Mouse (Mus musculus) C2C12 (cell line): ENCODE data around the gene Gpr143. TPM values are rescaled to one million over a fixed set of nuclear protein-coding genes. Genes with fewer than 3 reads are reported as not detected.
"Not testable (repeated sequence)": the region's sequence is repeated elsewhere in the genome, so short reads cannot be mapped to it uniquely, and the experiment has no call there.

Source experiments
- H3K27me3 ChIP-seq: one replicate; pipeline ENCODE4 v1.6.1; 2011; ENCODE audit not compliant: control insufficient read depth, insufficient read depth, insufficient read length
- H3K36me3 ChIP-seq: one replicate; pipeline ENCODE4 v1.6.1; 2011; ENCODE audit not compliant: control insufficient read depth, insufficient read depth
- H3K4me3 ChIP-seq: one replicate; pipeline ENCODE4 v1.5.1; 2011; ENCODE audit warnings: mild to moderate bottlenecking, control low read depth; ENCODE audit not compliant: poor library complexity, insufficient read depth, severe bottlenecking
- H3K79me2 ChIP-seq: one replicate; pipeline ENCODE4 v1.6.1; 2011; ENCODE audit not compliant: control insufficient read depth, insufficient read depth
- H3K79me3 ChIP-seq: one replicate; pipeline ENCODE4 v1.6.1; 2011; ENCODE audit warnings: low read depth, control low read depth
- H3ac ChIP-seq: one replicate; pipeline ENCODE3; 2011; ENCODE audit warnings: low read depth; ENCODE audit not compliant: control insufficient read depth, insufficient read length
- CEBPB ChIP-seq: IDR thresholded peaks from one replicate; pipeline ENCODE4 v1.6.1; 2011; ENCODE audit warnings: low read depth, mild to moderate bottlenecking, control low read depth, moderate library complexity
- CTCF ChIP-seq: IDR thresholded peaks from one replicate; pipeline ENCODE4 v1.5.1; 2011; ENCODE audit not compliant: control insufficient read depth, insufficient read depth, insufficient read length
- FOSL1 ChIP-seq: IDR thresholded peaks from one replicate; pipeline ENCODE4 v1.8.0; 2011; ENCODE audit warnings: mild to moderate bottlenecking, low read length; ENCODE audit not compliant: poor library complexity, insufficient read depth, severe bottlenecking
- MAX ChIP-seq: IDR thresholded peaks from one replicate; pipeline ENCODE4 v1.6.1; 2011; ENCODE audit warnings: mild to moderate bottlenecking, control low read depth
- MYOD1 ChIP-seq: IDR thresholded peaks from one replicate; pipeline ENCODE4 v1.6.1; 2011; ENCODE audit warnings: low read depth; ENCODE audit not compliant: control insufficient read depth, insufficient read length
- MYOG ChIP-seq: IDR thresholded peaks from one replicate; pipeline ENCODE4 v1.6.1; 2011; ENCODE audit not compliant: control insufficient read depth, insufficient read length; ENCODE audit errors: extremely low read depth
- USF1 ChIP-seq: IDR thresholded peaks from one replicate; pipeline ENCODE4 v1.6.1; 2011; ENCODE audit warnings: low read depth, mild to moderate bottlenecking, control low read depth, moderate library complexity
- polyA plus RNA-seq: library from polyadenylated mRNA; unstranded; fragments of >200 nt; fragmentation: generic; extraction: Trizol; gene quantifications from one replicate; pipeline ENCODE4 v1.2.1, GENCODE M21; 2012; ENCODE audit warnings: missing spikeins

The Gpr143 gene
- polyA plus RNA-seq, 1 experiment = not detected

- no peak overlapping the region for H3ac ChIP-seq
- no peaks in the 10 kb centered on the region for H3K27me3 ChIP-seq
- no peaks in the 10 kb centered on the region for H3K79me2 ChIP-seq
- no peaks in the 10 kb centered on the region for H3K79me3 ChIP-seq
- H3K4me3 ChIP-seq = no peak overlapping the region
- no peak for TF ChIP-seq CEBPB
- TF ChIP-seq MYOD1 = no peak
- no peak for TF ChIP-seq MYOG
- TF ChIP-seq FOSL1 = no peak
- no peak for TF ChIP-seq USF1
- no peak for TF ChIP-seq MAX
- no peak for TF ChIP-seq CTCF
- H3K36me3 ChIP-seq = no peaks in the 10 kb centered on the region
Measured at GRCm38 (mm10) chrX:152769600-152770157, 12.0 kb upstream of the Gpr143 start.

- H3K79me2 ChIP-seq = no peaks in the 10 kb centered on the region
- H3K27me3 ChIP-seq = no peaks in the 10 kb centered on the region
- no peak overlapping the region for H3ac ChIP-seq
- TF ChIP-seq USF1 (no peak), FOSL1 (no peak), MYOG (no peak), MYOD1 (no peak), CTCF (no peak), MAX (no peak), CEBPB (no peak)
- no peak overlapping the region for H3K4me3 ChIP-seq
- H3K79me3 ChIP-seq = no peaks in the 10 kb centered on the region
- no peaks in the 10 kb centered on the region for H3K36me3 ChIP-seq
Measured at GRCm38 (mm10) chrX:152788129-152788528, 6.4 kb downstream of the Gpr143 start.

GRCm38 (mm10) chrX:152788611-152789010 is 6.9 kb downstream of the Gpr143 start:
- TF ChIP-seq MYOG = no peak
- TF ChIP-seq FOSL1 = no peak
- no peak for TF ChIP-seq USF1
- TF ChIP-seq MYOD1 = no peak
- TF ChIP-seq MAX = no peak
- no peak for TF ChIP-seq CEBPB
- TF ChIP-seq CTCF = no peak
- Histone ChIP-seq H3K79me2 (no peaks in the 10 kb centered on the region), H3ac (no peak overlapping the region), H3K27me3 (no peaks in the 10 kb centered on the region), H3K79me3 (no peaks in the 10 kb centered on the region), H3K4me3 (no peak overlapping the region), H3K36me3 (no peaks in the 10 kb centered on the region)

GRCm38 (mm10) chrX:152805317-152805716 is 23.6 kb downstream of the Gpr143 start:
- no peak overlapping the region for H3ac ChIP-seq
- no peaks in the 10 kb centered on the region for H3K79me3 ChIP-seq
- no peaks in the 10 kb centered on the region for H3K27me3 ChIP-seq
- no peaks in the 10 kb centered on the region for H3K79me2 ChIP-seq
- H3K36me3 ChIP-seq = no peaks in the 10 kb centered on the region
- no peak for TF ChIP-seq USF1
- no peak for TF ChIP-seq FOSL1
- TF ChIP-seq MAX = no peak
- no peak for TF ChIP-seq CTCF
- TF ChIP-seq CEBPB = no peak
- no peak for TF ChIP-seq MYOG
- no peak for TF ChIP-seq MYOD1
- H3K4me3 ChIP-seq = no peak overlapping the region

- Histone ChIP-seq H3K79me2 (no peaks in the 10 kb centered on the region), H3K27me3 (no peaks in the 10 kb centered on the region), H3ac (no peak overlapping the region), H3K36me3 (no peaks in the 10 kb centered on the region), H3K4me3 (no peak overlapping the region), H3K79me3 (no peaks in the 10 kb centered on the region)
- TF ChIP-seq CTCF (no peak), MYOD1 (no peak), USF1 (no peak), MAX (no peak), CEBPB (no peak), FOSL1 (no peak), MYOG (no peak)
Measured at GRCm38 (mm10) chrX:152813339-152813738, 31.6 kb downstream of the Gpr143 start.

- Histone ChIP-seq H3K4me3 (no peak overlapping the region), H3K79me2 (no peaks in the 10 kb centered on the region), H3ac (no peak overlapping the region), H3K27me3 (no peaks in the 10 kb centered on the region), H3K79me3 (no peaks in the 10 kb centered on the region), H3K36me3 (no peaks in the 10 kb centered on the region)
- TF ChIP-seq CTCF = no peak
- no peak for TF ChIP-seq USF1
- TF ChIP-seq CEBPB = no peak
- TF ChIP-seq MYOG = no peak
- TF ChIP-seq MAX = no peak
- TF ChIP-seq MYOD1 = no peak
- no peak for TF ChIP-seq FOSL1
Measured at GRCm38 (mm10) chrX:152818996-152819395, 37.3 kb downstream of the Gpr143 start.

- not testable (repeated sequence) for H3K4me3 ChIP-seq, H3K79me3 ChIP-seq, H3K27me3 ChIP-seq, H3K36me3 ChIP-seq, H3K79me2 ChIP-seq, H3ac ChIP-seq
Measured at GRCm38 (mm10) chrX:152831003-152831550, 49.4 kb downstream of the Gpr143 start.

- not testable (repeated sequence) for H3K27me3 ChIP-seq, H3ac ChIP-seq, H3K79me3 ChIP-seq, H3K36me3 ChIP-seq, H3K79me2 ChIP-seq, H3K4me3 ChIP-seq
Measured at GRCm38 (mm10) chrX:152834940-152835339, 53.2 kb downstream of the Gpr143 start.
